Mouse (Mus musculus) heart, embryonic 13.5 days (tissue): ENCODE measurements around the gene Snx1. TPM values are rescaled to one million over a fixed set of nuclear protein-coding genes. Genes with fewer than 3 reads are reported as not detected.

Source experiments
- ATAC-seq: fragments of 200-750 bp; cut with Nextera tagmentation; 2 replicates; pipeline ENCODE4 v1.8.0; 2017; ENCODE audit warnings: moderate TSS enrichment; ENCODE audit not compliant: insufficient number of reproducible peaks, low FRiP score, low TSS enrichment; ENCODE audit errors: extremely low read depth
- H3K27ac ChIP-seq: fragments of 300-500 bp; sonication (generic); replicated peaks from 2 replicates; pipeline ENCODE4 v1.5.1; 2015; ENCODE audit warnings: moderate library complexity, mild to moderate bottlenecking, inconsistent platforms
- H3K27me3 ChIP-seq: fragments of 300-500 bp; sonication (generic); replicated peaks from 2 replicates; pipeline ENCODE4 v1.6.1; 2015; ENCODE audit warnings: mild to moderate bottlenecking, inconsistent platforms
- H3K36me3 ChIP-seq: fragments of 300-500 bp; sonication (generic); 2 replicates; pipeline ENCODE4 v1.6.1; 2015; ENCODE audit warnings: mild to moderate bottlenecking, inconsistent platforms
- H3K4me1 ChIP-seq: fragments of 300-500 bp; sonication (generic); 2 replicates; pipeline ENCODE4 v1.6.1; 2015; ENCODE audit warnings: inconsistent platforms
- H3K4me2 ChIP-seq: fragments of 300-500 bp; sonication (generic); 2 replicates; pipeline ENCODE4 v1.6.1; 2015; ENCODE audit warnings: inconsistent platforms, mild to moderate bottlenecking, moderate library complexity
- H3K4me3 ChIP-seq: fragments of 300-500 bp; sonication (generic); 2 replicates; pipeline ENCODE4 v1.5.1; 2015; ENCODE audit warnings: moderate library complexity, mild to moderate bottlenecking, inconsistent platforms
- H3K9ac ChIP-seq: fragments of 300-500 bp; sonication (generic); 2 replicates; pipeline ENCODE4 v1.6.1; 2015; ENCODE audit warnings: inconsistent platforms, mild to moderate bottlenecking, moderate library complexity
- H3K9me3 ChIP-seq: fragments of 300-500 bp; sonication (generic); 2 replicates; pipeline ENCODE4 v1.6.1; 2016; ENCODE audit warnings: inconsistent platforms
- WGBS: fragments of 180-500 bp; shearing (Covaris S2); methylation state at CpG from one replicate; pipeline ENCODE4 v1.1.7; 2015; ENCODE audit warnings: mixed read lengths; 5-methylcytosine and 5-hydroxymethylcytosine counted together
- polyA plus RNA-seq: library from polyadenylated mRNA; unstranded; fragments of >200 nt; fragmentation: Nextera tagmentation; extraction: Ambion mirVana; gene quantifications from 2 replicates; pipeline ENCODE4 v1.2.1, GENCODE M21; 2015

Snx1 gene
- polyA plus RNA-seq, 1 experiment from 2014 or later = 59.6 TPM

DNA sequence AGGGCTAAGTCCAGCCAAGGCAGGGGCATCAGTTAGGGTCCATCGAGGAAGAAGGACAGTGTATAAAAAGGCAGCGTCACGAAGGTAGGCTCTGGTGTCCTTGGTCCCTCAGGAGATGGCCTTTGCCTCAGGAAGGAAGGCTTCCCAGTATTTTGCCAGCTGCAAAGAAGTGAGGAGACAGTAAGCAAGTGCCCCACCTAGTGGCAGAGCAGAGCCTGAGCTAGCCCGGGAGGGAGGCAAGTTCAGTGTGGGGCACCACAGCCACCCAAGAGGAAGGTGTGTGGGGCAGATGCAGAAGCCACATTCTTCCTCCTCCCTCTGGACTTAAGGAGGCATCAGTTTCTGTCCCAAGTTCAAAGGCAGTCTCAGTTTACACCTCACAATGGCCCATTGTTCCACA is 38.0 kb downstream of the Snx1 start:
- 41% methylated on average over 4 of the region's 4 CpGs for WGBS
- no peak for ATAC-seq
- H3K27ac ChIP-seq = no peak overlapping the region

DNA sequence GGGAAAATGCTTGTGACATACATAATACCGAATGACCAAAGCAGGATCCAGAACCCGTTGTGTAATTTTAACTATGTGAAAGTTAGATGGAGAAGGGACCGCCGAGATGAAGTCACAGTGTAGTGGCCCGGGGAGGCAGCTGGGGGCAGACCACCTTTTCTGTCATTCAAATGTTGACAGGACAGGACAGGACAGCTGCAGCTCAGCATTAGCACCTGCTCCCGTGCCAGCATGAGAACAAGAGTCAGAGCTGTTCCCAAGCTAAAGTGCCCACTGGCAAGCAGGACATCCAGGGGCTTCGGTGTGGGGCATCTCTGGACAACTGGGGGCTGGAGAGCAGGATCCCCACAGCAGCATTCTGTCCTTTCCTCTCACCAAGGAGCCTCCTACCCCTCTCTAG is 39.3 kb downstream of the Snx1 start:
- no peaks in the 10 kb centered on the region for H3K9me3 ChIP-seq
- no peak overlapping the region for H3K9ac ChIP-seq
- H3K27ac ChIP-seq = no peak overlapping the region
- peaks cover 7% of the 10 kb centered on the region for H3K4me1 ChIP-seq
- H3K4me2 ChIP-seq = no peak overlapping the region
- H3K27me3 ChIP-seq = no peaks in the 10 kb centered on the region
- no peak overlapping the region for H3K4me3 ChIP-seq
- no peak for ATAC-seq
- peaks cover 60% of the 10 kb centered on the region for H3K36me3 ChIP-seq
- 89% methylated on average over 7 of the region's 7 CpGs for WGBS

More for the DNA sequence above, 38.0 kb downstream of the Snx1 start:
- Histone ChIP-seq H3K27me3 (no peaks in the 10 kb centered on the region), H3K4me2 (no peak overlapping the region), H3K9me3 (no peaks in the 10 kb centered on the region), H3K9ac (no peak overlapping the region), H3K4me3 (no peak overlapping the region), H3K36me3 (peaks cover 74% of the 10 kb centered on the region), H3K4me1 (peaks cover 21% of the 10 kb centered on the region)

DNA sequence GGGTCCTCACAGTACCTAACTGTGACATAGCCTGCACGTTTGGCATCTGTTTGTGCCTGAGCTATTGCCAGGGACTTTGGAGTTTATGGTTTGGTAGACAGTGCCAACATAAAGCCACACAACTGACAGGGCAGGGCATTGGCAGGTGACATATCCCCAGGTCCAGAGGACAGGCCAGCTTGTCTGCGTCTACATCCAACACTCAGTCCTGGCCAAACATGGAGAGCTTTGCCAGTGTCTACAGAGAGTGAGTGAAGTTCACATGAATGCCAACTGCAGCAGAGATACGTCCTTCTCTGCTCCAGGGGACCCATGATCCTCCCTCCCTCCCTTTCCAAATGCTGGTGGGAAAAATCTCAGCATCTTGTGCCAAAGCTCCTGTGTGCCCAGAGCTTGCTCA is 42.2 kb downstream of the Snx1 start:
- H3K4me1 ChIP-seq = peaks cover 10% of the 10 kb centered on the region; the same call in 1 of the 2 replicates
- 90% methylated on average over 3 of the region's 3 CpGs for whole genome bisulfite sequencing

DNA sequence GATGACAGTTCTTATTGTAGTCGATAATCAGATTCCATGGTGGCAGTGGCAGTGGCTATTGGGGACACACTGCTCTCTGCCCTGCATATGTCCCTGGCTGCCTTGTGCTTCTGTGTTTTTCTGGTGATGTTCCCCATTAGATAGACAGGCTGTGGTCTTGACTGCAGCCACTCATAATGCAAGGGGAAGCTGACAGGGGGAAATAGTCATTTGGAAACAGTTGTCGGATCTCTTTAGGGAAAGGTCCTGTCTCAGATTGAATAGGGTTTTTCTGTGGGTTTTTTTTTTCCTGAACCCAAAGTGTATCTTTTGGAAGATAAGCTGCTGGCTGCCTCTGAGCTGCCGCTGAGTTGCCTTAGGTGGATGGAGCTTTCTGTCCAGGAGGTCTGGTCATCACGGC is 44.4 kb downstream of the Snx1 start:
- Histone ChIP-seq H3K27me3 (no peaks in the 10 kb centered on the region), H3K9ac (no peak overlapping the region), H3K36me3 (peaks cover 11% of the 10 kb centered on the region), H3K9me3 (no peaks in the 10 kb centered on the region), H3K4me2 (no peak overlapping the region), H3K4me3 (no peak overlapping the region), H3K4me1 (peaks cover 21% of the 10 kb centered on the region), H3K27ac (no peak overlapping the region)
- WGBS = 60% methylated on average over 4 of the region's 4 CpGs
- no peak for ATAC-seq

More for the DNA sequence above, 42.2 kb downstream of the Snx1 start:
- no peak for ATAC-seq
- no peak overlapping the region for H3K4me3 ChIP-seq
- no peak overlapping the region for H3K9ac ChIP-seq
- H3K27ac ChIP-seq = no peak overlapping the region
- H3K27me3 ChIP-seq = no peaks in the 10 kb centered on the region
- peaks cover 33% of the 10 kb centered on the region for H3K36me3 ChIP-seq
- H3K9me3 ChIP-seq = no peaks in the 10 kb centered on the region
- no peak overlapping the region for H3K4me2 ChIP-seq

DNA sequence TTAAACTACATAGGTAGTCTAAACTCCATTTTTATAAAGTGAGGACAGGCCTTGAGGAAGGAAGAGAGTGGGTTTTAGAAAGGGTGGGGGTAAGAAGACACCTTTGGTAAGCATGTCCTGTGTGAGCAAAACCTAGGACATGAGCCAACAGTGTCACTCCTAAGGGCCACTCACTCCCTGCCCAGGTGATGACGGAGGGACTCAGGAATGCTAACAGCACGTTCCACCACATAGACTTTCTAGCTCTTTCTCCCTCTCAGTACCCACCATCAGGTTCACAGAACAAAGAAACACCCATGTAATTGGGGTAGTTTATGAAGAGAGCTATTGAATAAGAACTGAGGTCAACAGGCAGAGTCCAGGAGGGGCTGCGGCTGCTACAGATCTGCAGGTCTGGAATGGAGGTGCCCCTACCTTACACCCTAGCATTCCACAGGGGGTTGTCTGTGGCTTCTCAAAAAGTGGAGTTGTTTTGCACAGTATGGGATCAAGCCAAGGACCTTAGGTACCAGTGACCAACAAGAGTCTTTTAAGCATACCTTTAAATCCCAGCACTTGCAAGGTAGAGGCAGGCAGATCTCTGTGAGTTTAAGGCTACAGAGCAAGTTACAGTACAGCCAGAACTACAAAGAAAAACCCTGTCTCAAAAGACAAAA is 45.5 kb downstream of the Snx1 start:
- Histone ChIP-seq H3K4me1 (peaks cover 21% of the 10 kb centered on the region), H3K9me3 (no peaks in the 10 kb centered on the region), H3K36me3 (peaks cover under 1% of the 10 kb centered on the region), H3K4me2 (no peak overlapping the region), H3K27ac (no peak overlapping the region), H3K4me3 (no peak overlapping the region), H3K9ac (no peak overlapping the region), H3K27me3 (no peaks in the 10 kb centered on the region)
- no peak for ATAC-seq
- WGBS = 64% methylated on average over 3 of the region's 3 CpGs

DNA sequence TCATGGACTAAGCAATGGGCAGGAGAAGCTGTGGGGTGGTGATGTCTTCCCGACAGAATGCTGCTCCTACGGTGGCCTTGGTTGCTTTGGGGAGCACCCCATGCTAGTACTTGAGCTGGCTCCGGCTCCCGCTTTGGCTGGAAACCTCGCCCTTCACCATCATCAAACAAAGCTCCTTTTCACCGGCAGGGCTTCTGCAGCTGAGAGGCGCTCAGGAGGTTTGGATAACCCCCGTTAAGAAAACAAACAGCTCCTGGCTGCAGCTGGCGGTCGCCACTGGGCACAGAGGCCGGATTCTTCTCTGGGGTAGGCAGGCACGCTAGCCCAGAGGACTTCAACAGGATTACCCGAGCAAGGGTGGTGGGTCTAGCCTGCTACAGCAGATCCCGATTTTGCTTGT is 47.9 kb downstream of the Snx1 start:
- Histone ChIP-seq H3K9me3 (0 out of 2 replicates have a peak, but pooled peaks cover 5% of the 10 kb centered on the region), H3K27me3 (no peaks in the 10 kb centered on the region), H3K9ac (peak overlapping the region; percentile 45; the same call in 1 of the 2 replicates), H3K27ac (peak overlapping the region; percentile 34; the same call in 1 of the 2 replicates), H3K4me3 (peak overlapping the region; percentile 17), H3K4me2 (peak overlapping the region; percentile 57), H3K36me3 (no peaks in the 10 kb centered on the region), H3K4me1 (peaks cover 21% of the 10 kb centered on the region)
- 5% methylated on average over 14 of the region's 14 CpGs for WGBS
- ATAC-seq = no peak

DNA sequence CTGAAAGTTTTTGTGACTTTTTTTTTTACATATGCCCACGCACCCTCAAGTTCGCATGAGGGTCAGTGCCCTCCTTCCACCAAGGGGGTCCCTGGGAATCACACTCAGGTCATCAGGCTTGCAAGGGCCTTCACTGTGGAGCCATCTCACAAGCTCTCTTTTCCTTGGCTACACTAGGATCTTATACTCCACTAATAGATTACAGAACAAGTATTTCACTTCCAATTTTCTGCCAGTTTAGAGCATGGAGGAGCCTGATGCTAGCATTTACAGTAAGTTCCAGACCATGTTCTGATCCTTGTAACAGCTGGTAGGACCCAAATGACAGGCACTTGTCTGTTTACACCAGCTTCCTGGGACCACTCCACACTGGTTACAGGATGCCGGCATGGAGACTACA is 48.3 kb downstream of the Snx1 start:
- no peaks in the 10 kb centered on the region for H3K27me3 ChIP-seq
- peak overlapping the region; percentile 57 for H3K4me2 ChIP-seq
- peaks cover 21% of the 10 kb centered on the region for H3K4me1 ChIP-seq
- no peak for ATAC-seq
- 0 out of 2 replicates have a peak, but pooled peaks cover 5% of the 10 kb centered on the region for H3K9me3 ChIP-seq
- 0 out of 2 replicates have a peak overlapping the region, but pooled peaks have one; percentile 45 for H3K9ac ChIP-seq
- H3K4me3 ChIP-seq = peak overlapping the region; percentile 17
- WGBS = 60% methylated on average over 3 of the region's 3 CpGs
- no peaks in the 10 kb centered on the region for H3K36me3 ChIP-seq
- H3K27ac ChIP-seq = peak overlapping the region; percentile 34; the same call in 1 of the 2 replicates

DNA sequence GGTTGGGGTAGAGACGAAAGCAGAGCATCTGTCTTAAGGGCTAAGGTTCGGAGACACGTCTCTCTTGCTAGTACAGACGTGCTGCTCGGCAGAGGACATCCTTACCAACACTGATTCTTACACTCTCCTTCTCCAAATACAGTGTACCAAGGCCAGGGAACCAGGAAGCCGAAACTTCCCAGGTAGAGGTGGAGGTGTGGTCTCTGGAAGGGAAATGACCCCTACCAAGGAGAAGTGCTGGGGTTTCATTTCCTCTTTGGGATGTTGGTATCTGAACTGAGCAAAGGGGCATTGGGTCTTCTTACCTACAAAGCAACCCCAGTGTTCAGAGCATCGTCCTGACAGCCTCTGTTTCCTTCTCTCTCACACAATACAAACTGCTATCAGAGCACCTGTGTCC is 53.6 kb downstream of the Snx1 start:
- WGBS = 83% methylated on average over 7 of the region's 7 CpGs
- peaks cover 12% of the 10 kb centered on the region for H3K4me1 ChIP-seq
- H3K36me3 ChIP-seq = no peaks in the 10 kb centered on the region

DNA sequence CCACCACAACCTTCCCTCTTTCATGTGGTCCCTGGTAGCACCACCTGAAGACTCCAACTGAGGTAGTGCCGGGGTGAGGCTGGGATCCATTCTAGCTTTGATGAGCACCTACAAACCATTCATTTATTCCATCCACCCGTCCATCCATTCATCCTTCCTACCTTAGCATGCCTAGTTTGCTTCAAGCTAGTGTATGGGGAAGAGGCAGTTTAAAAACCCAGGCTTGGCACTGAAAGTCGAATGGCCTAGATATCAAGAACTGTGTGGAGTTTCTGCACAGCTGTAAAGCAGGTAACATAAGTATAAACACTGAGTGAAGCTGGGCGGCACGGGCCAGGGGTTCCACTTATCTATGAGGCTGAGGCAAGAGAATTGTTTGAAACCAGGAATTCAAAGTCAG is 56.2 kb downstream of the Snx1 start:
- H3K4me1 ChIP-seq = peaks cover 16% of the 10 kb centered on the region
- peak overlapping the region; percentile 81 for H3K4me2 ChIP-seq
- H3K27me3 ChIP-seq = peaks cover 39% of the 10 kb centered on the region
- no peak overlapping the region for H3K27ac ChIP-seq
- H3K9ac ChIP-seq = no peak overlapping the region
- WGBS = 77% methylated on average over 5 of the region's 5 CpGs
- ATAC-seq = no peak
- H3K4me3 ChIP-seq = no peak overlapping the region; the same call in 1 of the 2 replicates
- peaks cover 24% of the 10 kb centered on the region for H3K36me3 ChIP-seq
- H3K9me3 ChIP-seq = 0 out of 2 replicates have a peak, but pooled peaks cover 5% of the 10 kb centered on the region

More for the DNA sequence above, 53.6 kb downstream of the Snx1 start:
- 0 out of 2 replicates have a peak, but pooled peaks cover 5% of the 10 kb centered on the region for H3K9me3 ChIP-seq
- no peak overlapping the region for H3K9ac ChIP-seq
- no peak for ATAC-seq
- H3K4me3 ChIP-seq = no peak overlapping the region
- peaks cover 31% of the 10 kb centered on the region for H3K27me3 ChIP-seq
- no peak overlapping the region for H3K4me2 ChIP-seq
- no peak overlapping the region for H3K27ac ChIP-seq

DNA sequence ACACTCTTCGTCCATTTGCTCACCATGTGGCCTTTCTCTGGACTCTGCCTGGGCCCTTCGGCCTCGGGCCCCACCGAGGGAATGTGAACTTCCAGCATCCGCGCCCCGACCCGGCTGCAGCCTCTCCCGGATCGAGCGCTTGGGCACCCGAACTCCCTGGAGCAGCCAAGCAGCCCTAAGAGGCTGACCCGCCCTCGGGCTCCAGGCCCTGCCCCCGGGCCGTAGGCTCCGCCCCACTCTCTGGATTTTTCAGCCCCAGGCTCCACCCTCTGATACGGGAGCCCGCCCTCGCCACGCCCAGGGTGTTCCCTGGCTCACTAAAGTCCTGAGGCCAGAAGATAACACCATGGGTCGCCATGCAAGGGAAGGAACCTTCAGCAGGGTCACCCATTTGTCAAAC is 56.8 kb downstream of the Snx1 start, which contains the start of gene Snx22:
TSS of gene Snx22 (minus strand) at position 137 of the 400 bp plus-strand sequence.
- H3K27ac ChIP-seq = no peak within 1 kb of the TSS
- ATAC-seq = peak; percentile 86

DNA sequence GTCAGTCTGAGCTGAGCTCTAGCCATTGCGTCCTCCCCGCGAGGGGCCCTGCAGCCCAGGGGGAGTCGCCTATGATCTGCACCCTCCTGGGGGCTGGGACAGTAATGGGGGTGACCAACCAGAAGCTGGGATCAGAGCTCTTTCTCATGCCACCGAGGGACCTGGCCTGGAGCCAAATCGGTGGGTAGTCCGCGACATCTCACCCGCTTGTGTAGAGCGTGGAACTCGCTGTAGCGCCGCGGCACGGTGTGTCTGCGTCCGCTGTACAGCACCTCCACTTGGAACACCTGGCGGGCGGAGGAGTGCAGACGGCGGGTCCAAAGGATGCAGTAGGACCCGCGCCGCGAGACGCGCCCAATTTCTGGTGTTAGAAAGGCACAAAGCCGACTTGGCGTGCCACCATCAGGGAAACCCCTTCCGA is 57.4 kb downstream of the Snx1 start:
- H3K4me1 ChIP-seq = peaks cover 16% of the 10 kb centered on the region
- H3K4me3 ChIP-seq = peak overlapping the region; percentile 56
- H3K4me2 ChIP-seq = peak overlapping the region; percentile 81
- no peak overlapping the region for H3K27ac ChIP-seq
- H3K27me3 ChIP-seq = peaks cover 39% of the 10 kb centered on the region
- peaks cover 33% of the 10 kb centered on the region for H3K36me3 ChIP-seq
- peak overlapping the region; percentile 71 for H3K9ac ChIP-seq
- WGBS = 1% methylated on average over 30 of the region's 30 CpGs
- peak; percentile 32; the same call in 1 of the 2 replicates for ATAC-seq
- H3K9me3 ChIP-seq = no peaks in the 10 kb centered on the region

More for the DNA sequence above, 56.8 kb downstream of the Snx1 start, which contains the start of gene Snx22:
- peak within 1 kb of the TSS; percentile 56 for H3K4me3 ChIP-seq
- H3K4me1 ChIP-seq = peaks cover 16% of the 10 kb centered on the region
- WGBS = under 1% methylated on average over 22 of the region's 22 CpGs
- H3K27me3 ChIP-seq = peaks cover 39% of the 10 kb centered on the region
- 0 out of 2 replicates have a peak, but pooled peaks cover 5% of the 10 kb centered on the region for H3K9me3 ChIP-seq
- H3K36me3 ChIP-seq = peaks cover 27% of the 10 kb centered on the region
- peak within 1 kb of the TSS; percentile 81 for H3K4me2 ChIP-seq
- peak within 1 kb of the TSS; percentile 71 for H3K9ac ChIP-seq
